Mouse (Mus musculus) layer of hippocampus, adult 2 months (tissue): ENCODE data around the gene Btbd19. TPM values are rescaled to one million over a fixed set of nuclear protein-coding genes. Genes with fewer than 3 reads are reported as not detected.
A peak's percentile ranks its signal among the peaks of the same experiment; 100 is the strongest.

Source experiments
- DNase-seq, 2 experiments: peaks; one replicate each; pipeline ENCODE4 v3.0.0; 2022; ENCODE audit warnings: low spot score in 2 of 2
- H3K27ac ChIP-seq: fragments of 200-600 bp; 2 replicates; pipeline ENCODE4 v1.8.1; 2022
- H3K4me3 ChIP-seq: fragments of 200-600 bp; 2 replicates; pipeline ENCODE4 v1.8.1; 2022; ENCODE audit warnings: mild to moderate bottlenecking
- CTCF ChIP-seq: fragments of 200-600 bp; conservative IDR thresholded peaks from 2 replicates; pipeline ENCODE4 v1.8.1; 2022; ENCODE audit warnings: antibody characterized with exemption, mild to moderate bottlenecking, moderate library complexity
- total RNA-seq, 2 experiments: library from RNA; stranded (reverse); gene quantifications; 2 replicates each; pipeline ENCODE4 v1.2.3; 2021

The Btbd19 gene
- total RNA-seq, 2 experiments from 2014 or later, result 13.3 to 14.8 TPM

- DNase-seq, result no peak
- TF ChIP-seq CTCF, result no peak
- Histone ChIP-seq H3K27ac (peak overlapping the region; percentile 6; the same call in 1 of the 2 replicates), H3K4me3 (peak overlapping the region; percentile 89)
Observed at GRCm38 (mm10) chr4:117131890-117132793, 6.6 kb upstream of the Btbd19 start.

GRCm38 (mm10) chr4:117131198-117131597 lies 5.7 kb upstream of the Btbd19 start:
- TF ChIP-seq CTCF, result no peak
- Histone ChIP-seq H3K27ac (peak overlapping the region; percentile 37; the same call in 1 of the 2 replicates), H3K4me3 (no peak overlapping the region)
- DNase-seq, result no peak

- DNase-seq, result no peak
- no peak overlapping the region for H3K4me3 ChIP-seq
- no peak overlapping the region for H3K27ac ChIP-seq
- no peak for TF ChIP-seq CTCF
Observed at GRCm38 (mm10) chr4:117130790-117131189, 5.3 kb upstream of the Btbd19 start.

- Histone ChIP-seq H3K4me3 (no peak overlapping the region), H3K27ac (no peak overlapping the region)
- no peak for TF ChIP-seq CTCF
- no peak for DNase-seq
Observed at GRCm38 (mm10) chr4:117127991-117128686, 2.6 kb upstream of the Btbd19 start.

GRCm38 (mm10) chr4:117126675-117127290 lies 1.3 kb upstream of the Btbd19 start, which contains the start of gene Tctex1d4:
Tctex1d4 (plus strand) TSS chr4:117126794.
- Histone ChIP-seq H3K4me3 (no peak within 1 kb of the TSS), H3K27ac (peak within 1 kb of the TSS; percentile 97)
- no peak for TF ChIP-seq CTCF
- DNase-seq, result no peak

- Histone ChIP-seq H3K27ac (peak overlapping the region; percentile 97), H3K4me3 (no peak overlapping the region)
- DNase-seq, result no peak
- TF ChIP-seq CTCF, result no peak
Observed at GRCm38 (mm10) chr4:117125910-117126674, 567 bp upstream of the Btbd19 start.

GRCm38 (mm10) chr4:117124518-117125347 lies 792 bp downstream of the Btbd19 start:
- DNase-seq, result no peak
- peak overlapping the region; percentile 97 for H3K27ac ChIP-seq
- TF ChIP-seq CTCF, result no peak
- H3K4me3 ChIP-seq, result no peak overlapping the region

- peak overlapping the region; percentile 97; the same call in 1 of the 2 replicates for H3K27ac ChIP-seq
Observed at GRCm38 (mm10) chr4:117124218-117124517, 1.4 kb downstream of the Btbd19 start.

GRCm38 (mm10) chr4:117123546-117124217 lies 1.8 kb downstream of the Btbd19 start:
- H3K4me3 ChIP-seq, result no peak overlapping the region
- no peak for DNase-seq
- TF ChIP-seq CTCF, result no peak
- no peak overlapping the region for H3K27ac ChIP-seq

More at GRCm38 (mm10) chr4:117124218-117124517, 1.4 kb downstream of the Btbd19 start:
- DNase-seq, result no peak
- no peak overlapping the region for H3K4me3 ChIP-seq
- no peak for TF ChIP-seq CTCF

- DNase-seq, result no peak
- TF ChIP-seq CTCF, result no peak
- Histone ChIP-seq H3K27ac (no peak overlapping the region), H3K4me3 (no peak overlapping the region)
Observed at GRCm38 (mm10) chr4:117122209-117122608, 3.3 kb downstream of the Btbd19 start.
